Mouse (Mus musculus) 3134 (cell line): ENCODE results near the gene Lrrn4cl.
"Not testable (repeated sequence)": the region's sequence is repeated elsewhere in the genome, so short reads cannot be mapped to it uniquely, and the experiment has no call there.

Experiments
- DNase-seq: peaks from one replicate; pipeline ENCODE4 v3.0.0-alpha.2; 2011; ENCODE audit warnings: low spot score; ENCODE audit not compliant: insufficient read length; ENCODE audit errors: extremely low read depth

Gene Lrrn4cl

DNA sequence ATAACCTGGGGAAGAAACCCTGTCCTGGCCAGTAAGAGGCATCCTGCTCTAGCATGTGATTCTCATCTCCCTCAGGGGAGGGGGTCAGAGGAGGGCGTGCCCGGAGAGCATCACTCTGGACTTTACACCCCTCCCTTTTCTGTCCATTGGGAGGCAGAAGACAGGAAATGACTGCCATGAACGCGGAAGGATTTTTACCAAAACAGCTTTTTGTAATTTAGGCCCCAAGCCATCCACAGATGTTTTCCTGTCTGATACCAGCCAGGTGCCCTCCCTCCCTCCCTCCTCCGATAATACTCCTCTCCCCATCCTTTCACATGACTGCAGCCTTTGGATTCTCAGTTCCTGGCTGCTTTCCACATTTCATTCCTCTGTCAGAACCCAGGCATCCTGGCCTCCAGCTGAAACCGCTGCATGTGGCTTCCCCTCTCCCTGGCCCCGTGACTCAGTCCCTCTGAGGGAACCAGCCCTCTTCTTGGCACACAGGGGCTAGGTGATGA lies at the start of gene Lrrn4cl:
Gene Lrrn4cl, plus strand, starts transcription at position 367 of the 500 bp plus-strand sequence.
- peak; percentile 73 for DNase-seq

DNA sequence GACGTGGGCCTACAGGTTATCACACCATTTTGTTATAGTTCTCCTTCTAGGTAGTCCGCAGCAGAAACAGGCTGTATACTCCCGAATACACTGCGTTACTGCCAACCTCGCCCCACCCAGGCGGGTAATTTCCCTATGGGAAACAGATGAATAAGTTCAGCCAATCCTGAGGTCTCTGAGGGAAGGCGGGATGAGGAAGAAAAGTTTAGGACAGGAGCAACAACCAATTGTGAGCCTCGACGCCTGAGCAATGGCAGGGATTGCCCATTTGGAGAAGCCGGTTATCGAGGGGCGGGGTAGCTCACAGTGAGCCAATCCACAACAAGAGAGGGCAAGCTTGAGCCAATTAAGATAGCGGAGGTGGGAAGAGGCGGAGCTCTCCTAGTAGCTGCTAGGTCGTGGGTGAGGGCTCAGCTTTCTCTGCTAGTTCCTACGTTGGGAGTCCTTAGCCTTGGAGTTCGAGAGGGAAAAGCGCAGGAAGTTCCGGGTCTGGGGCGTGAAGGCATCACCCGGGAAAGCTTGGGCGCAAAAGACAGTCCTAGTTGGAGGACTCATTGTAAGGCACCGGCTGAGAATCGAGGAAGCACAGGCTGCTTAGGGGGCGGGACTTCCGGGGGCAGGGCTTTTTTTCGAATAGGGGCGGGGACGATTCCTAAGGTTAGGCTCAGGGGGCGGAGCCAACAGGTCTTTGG lies 48.3 kb upstream of the Lrrn4cl start, which contains the start of gene Zbtb3:
Gene Zbtb3, plus strand, starts transcription at position 426 of the 692 bp plus-strand sequence.
- DNase-seq: peak; percentile 89

DNA sequence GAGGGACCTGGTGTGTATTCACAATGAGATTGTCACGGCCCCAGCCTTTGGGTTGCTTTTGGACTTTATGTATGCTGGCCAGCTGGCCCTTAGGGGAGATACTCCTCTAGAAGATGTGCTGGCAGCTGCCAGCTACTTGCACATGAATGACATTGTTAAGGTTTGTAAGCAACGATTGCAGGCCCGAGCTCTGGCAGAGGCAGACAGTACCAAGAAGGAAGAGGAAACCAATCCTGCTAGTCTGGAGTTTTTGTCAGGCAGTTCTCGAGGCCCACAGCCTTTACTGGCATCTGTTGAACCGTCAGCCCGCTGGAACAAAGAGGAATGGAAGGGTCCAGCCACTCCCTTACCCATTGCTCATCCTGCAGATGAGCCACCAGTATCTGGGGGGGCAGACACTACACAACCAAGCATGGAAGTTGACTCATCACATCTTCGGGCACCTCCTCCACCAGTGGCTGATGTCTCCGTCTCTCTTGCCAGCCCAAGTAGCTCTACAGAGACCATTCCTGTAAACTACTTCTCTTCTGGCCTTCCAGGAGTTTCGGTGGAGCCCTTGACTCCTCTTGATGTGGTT lies 47.3 kb upstream of the Lrrn4cl start:
- DNase-seq: no peak

DNA sequence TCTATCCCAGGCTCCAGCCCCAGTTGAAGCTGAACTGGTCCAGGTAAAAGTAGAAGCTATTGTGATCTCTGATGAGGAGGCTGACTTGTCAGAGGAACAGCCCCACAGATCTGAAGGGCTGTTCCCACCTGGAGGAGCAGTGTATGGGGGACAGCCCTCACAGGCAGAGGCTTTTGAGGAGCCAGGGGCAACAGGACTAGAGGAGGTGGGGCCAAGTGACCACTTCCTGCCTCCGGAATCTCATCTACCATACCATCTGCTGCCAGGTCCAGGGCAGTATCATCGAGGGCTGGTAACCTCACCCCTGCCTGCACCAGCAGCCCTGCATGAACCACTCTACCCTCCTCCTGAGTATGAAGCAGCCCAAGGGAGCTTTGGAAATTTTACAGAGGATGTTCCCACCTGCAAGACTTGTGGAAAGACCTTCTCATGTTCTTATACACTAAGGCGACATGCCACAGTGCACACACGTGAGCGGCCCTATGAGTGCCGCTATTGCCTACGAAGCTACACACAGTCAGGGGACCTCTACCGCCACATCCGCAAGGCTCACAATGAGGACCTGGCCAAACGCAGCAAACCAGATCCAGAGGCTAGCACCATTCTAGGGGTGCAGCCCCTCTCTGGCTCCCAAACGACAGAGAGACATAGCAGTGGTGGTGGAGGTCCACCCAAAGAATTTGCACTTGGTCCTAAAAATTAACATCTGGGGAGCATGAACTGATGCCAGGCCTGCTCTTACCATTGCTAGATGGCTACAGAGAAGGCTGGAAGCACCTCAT lies 46.5 kb upstream of the Lrrn4cl start:
- DNase-seq: no peak

DNA sequence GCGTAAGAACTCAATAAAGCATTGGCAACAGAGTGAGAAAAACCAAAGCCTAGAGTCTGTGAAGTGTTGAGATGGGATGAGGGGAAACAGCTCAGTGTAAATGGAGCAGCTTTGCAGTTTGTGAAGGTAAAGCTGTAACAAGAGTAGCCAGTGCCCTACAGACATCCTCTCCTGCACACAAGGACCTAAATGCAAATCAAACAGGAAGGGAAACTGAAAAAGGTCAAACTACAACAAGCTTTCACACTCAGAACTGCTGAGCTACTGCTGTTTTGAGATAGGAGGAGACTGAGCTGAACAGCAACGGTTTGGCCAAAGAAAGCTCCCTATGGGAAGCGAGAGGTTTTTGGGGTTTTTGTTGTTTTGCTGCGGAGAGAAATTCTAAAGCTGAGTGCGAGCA lies 43.8 kb upstream of the Lrrn4cl start:
- no peak for DNase-seq

DNA sequence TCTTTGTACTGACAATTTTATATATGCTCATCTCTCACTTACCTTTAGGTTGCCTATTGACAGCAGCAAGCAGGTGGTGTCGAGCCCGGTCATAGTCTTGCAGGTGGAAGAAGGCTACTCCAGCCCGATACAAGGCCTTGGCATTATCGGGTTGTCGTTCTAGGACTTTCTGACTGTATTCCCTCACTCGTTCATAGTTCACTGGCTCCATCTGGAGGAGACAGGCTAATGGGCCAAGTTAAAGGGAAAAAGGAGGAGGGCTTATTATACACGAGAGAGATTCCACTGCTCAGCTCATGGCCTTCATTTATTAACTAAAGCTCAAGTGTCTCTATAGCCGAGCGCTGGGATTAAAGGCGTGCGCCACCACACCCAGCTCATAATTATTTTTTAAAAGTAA lies 34.8 kb upstream of the Lrrn4cl start:
- no peak for DNase-seq

DNA sequence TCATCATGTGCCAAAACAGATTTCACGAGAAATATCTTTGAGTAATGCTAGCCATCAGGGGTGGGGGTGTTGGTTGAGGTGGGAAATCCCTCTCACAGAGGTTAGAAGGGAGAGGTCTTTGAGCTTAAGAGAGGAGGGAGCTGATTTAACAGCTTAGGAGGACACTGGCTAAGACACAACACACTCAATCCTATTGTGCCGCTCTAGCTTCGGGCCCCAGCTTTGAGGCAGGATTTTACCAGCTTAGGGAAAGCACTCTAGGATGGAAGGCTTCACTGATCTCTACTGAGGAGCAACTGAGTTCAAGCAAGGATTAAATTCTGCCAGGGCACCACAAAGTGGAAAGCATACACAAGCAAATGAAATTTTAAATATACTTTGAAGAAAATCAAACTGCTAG lies 33.6 kb upstream of the Lrrn4cl start:
- no peak for DNase-seq

DNA sequence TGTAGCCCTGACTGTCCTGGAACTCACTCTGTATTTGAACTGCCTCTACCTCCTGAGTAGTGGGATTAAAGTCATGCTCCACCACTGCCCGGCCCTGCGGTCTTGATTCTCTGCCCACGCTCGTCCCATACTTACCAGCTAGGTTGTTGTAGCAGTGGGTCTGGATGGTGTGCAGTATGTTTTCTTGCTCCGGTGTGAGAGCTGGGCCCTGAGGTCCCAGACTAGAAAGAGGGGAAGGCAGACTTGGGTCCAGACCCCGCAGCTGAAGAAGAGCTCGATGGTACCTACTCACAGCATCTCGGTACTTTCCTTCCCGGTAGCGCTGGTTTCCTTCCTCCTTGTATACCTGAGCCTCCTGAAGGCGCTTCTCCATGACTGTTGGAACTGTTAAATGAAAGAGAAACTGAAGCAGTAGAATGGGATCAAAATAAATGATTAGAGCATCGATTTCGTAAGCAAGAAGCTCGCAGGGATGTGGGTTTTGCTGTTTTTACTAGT lies 32.2 kb upstream of the Lrrn4cl start:
- DNase-seq: no peak

DNA sequence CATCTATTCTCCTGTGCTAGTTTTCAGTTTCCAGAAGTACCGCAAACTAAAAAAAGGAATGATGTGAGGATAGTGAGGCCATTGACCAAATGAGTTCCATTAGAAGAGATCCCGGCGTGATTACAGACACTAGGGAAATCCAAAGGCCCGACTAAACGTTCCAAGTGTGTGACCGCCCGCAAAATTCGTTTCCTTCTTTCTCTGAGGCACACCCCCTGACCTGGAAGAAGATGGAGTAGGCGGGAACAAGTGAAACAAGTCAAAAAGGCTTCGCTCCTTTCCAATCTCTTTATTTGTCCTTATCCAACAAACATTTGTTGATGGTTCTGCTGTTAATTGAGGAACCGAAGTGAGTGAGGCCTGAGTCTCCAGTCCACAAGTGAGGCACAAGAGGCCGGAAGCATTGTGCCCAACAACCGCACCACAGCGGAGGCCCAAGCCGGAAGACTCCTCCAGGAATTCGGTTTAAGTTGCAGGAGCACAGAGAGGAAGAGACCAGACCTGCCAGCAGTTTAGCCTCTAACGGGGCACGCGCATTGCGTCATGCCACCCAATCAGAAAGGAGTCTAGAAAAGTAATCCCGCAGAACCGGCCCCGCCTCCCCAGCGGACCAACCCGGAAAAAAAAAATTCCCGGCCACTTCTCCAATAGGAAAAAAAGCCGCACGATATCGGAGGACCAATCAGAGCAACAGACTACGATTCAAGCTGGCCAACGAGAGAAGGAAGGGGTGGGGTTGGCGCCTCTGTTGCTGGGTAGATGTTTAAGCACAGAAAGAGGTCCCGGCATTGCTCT lies 31.6 kb upstream of the Lrrn4cl start, which contains the start of gene Ttc9c:
Gene Ttc9c, minus strand, starts transcription at position 533 of the 795 bp plus-strand sequence.
- peak; percentile 93 for DNase-seq

DNA sequence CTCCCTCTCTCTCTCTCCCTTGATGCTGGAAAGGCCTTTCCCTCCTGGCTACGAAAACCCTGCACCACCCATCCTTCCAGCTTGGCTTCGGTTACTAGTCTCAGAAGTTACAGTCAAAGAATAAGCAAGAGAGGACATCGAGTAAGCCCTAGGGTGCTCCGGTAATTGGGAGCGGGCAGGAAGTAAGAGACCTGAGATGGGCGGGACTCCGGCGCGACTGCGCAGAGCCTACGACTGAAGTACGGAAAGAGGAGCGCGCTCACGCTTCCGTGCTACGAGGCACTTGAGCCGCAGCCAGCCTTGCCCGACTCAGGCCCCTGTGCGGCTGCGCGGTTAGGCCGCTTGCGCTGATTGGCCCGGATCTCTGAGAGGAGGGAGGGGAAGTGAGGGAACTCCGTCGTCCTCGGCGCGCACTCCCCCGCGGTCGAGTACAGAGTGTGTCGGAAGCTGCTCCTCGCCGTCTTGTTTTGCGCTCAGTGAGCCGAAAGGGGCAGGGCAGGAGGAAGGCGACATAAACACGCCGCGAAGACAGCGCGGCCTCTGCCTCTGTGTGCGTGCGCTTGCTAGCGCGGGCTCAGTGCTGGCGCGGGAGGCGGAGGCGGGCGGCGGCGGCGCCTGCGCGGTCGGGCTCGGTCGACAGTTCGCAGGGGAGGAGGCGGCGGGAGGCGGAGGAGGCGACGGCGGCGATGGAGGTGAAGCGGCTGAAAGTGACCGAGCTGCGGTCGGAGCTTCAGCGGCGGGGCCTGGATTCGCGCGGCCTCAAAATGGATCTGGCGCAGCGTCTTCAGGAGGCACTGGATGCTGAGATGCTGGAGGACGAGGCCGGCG lies 30.8 kb upstream of the Lrrn4cl start, which contains the start of gene Hnrnpul2:
Gene Hnrnpul2, plus strand, starts transcription at position 415 of the 828 bp plus-strand sequence.
- peak; percentile 99 for DNase-seq

DNA sequence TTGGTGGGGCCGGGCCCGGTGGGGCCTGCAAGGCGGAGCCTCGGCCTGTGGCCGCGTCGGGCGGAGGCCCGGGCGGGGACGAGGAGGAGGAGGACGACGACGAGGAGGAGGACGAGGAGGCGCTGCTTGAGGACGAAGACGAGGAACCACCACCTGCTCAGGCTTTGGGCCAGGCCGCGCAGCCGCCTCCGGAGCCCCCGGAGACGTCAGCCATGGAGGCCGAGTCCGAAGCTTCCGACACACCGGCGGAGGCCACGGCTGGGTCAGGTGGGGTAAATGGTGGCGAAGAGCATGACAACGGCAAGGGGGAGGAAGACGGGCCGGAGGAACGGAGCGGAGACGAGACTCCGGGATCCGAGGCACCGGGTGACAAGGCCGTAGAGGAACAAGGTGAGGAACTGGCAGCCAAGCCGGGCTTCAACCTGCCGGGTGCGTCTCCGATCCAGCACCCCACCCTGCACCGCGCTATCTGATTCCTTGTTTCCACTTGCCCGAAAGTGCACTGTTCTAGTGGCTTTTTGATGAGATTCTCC lies 30.1 kb upstream of the Lrrn4cl start:
- DNase-seq: no peak

DNA sequence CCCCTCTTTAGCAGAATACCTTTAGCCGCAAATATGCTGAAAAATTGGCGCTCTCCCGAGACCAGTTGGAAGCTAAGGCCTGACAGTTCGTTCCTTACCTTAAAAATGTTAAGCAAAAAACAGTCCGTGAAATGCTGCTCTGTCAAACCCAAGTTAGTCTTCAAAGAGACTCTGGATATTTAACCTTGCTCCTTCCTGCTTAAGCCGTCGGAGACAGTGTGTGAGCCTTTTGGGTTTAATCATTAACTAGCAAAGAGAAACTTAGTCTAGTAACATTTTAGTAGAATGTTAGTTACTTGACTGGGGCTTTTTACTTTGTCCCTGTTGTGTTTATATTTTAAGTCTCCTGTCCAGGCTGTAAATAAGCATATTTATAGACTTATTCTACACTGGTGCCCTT lies 29.4 kb upstream of the Lrrn4cl start:
- DNase-seq: no peak

DNA sequence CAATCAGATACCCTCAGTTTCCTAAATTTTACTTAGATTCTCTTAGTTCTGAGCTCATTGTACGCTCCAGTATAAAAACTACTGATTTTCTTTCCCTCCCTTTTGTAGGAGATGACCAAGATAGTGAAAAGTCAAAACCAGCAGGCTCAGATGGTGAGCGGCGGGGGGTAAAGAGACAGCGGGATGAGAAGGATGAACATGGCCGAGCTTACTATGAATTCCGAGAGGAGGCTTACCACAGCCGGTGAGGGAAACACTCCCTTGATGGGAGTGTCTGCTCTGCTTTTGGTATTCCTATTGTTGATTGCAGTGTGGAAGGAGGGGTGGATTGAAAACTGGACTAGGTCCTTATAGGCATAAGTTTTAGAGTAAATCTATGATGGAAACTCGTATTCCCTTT lies 27.9 kb upstream of the Lrrn4cl start:
- no peak for DNase-seq

DNA sequence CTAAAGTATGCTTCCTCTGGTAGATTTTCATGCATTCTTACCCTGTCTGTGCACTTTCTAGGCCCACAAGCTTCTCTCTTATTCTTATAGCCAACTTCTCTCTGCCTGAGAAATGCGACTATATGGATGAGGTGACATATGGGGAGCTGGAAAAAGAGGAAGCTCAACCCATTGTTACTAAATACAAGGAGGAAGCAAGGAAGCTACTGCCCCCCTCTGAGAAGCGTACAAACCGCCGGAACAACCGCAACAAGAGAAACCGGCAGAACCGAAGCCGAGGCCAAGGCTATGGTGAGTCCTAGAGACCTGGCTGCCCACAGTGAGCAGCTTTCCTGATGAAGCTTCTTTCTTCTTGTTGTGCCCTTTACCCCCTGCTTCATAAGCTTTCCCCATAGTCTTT lies 20.9 kb upstream of the Lrrn4cl start, which contains the start of gene AC129217.1:
Gene AC129217.1, plus strand, starts transcription at position 114 of the 400 bp plus-strand sequence.
- DNase-seq: no peak

DNA sequence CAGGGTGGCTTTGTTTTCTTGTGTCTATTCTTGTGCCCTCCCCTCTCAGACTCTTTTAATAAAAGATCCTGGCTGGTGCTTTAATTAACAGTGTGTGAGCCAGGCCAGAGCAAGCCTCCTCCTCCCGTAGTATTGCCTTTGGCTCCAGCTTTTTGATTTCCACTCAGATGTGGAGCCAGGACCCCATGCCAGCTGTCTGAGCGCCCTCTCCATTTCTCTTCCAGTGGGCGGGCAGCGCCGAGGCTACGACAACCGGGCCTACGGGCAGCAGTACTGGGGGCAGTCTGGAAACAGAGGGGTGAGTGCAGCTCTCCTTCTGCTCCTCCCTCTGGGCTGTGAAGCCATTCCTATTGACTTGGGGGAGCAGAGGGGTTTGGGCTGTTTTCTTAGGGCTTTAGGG lies 19.9 kb upstream of the Lrrn4cl start:
- no peak for DNase-seq

DNA sequence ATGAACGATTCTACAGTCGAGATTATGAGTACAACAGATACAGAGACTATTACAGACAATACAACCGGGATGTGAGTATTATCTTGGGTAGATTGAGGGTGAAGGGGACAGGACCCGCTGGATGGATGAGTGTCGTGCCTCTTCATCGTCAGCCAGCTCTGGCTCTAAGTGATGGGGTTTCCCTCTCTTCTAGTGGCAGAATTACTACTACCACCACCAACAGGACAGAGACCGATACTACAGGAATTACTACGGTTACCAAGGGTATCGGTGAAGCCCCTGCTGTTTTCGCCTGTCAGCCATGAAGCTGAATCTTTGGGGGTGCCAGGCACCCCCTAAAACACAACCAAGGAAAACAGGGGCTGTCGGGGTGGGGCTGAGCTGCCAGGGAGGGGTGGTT lies 19.3 kb upstream of the Lrrn4cl start:
- no peak for DNase-seq

DNA sequence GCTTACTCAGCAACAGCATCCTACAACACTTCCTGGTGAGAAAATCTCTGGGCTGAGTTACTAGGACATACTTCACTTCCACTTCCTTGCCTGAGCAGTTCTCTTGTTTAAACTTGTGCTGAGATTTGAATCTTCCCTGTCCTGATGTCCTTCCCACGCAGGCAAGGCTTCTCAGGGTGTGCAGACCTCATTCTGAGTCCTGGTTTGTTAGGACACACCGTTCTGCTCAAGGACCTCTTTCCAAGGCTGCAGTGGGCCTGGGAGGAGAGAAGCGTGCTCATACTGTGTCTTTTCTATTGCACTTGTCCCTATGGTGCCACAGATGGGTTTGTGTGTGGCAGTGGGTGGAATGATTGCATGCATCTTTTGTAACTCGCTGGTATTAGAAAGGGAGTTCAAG lies 17.6 kb upstream of the Lrrn4cl start:
- no peak for DNase-seq

DNA sequence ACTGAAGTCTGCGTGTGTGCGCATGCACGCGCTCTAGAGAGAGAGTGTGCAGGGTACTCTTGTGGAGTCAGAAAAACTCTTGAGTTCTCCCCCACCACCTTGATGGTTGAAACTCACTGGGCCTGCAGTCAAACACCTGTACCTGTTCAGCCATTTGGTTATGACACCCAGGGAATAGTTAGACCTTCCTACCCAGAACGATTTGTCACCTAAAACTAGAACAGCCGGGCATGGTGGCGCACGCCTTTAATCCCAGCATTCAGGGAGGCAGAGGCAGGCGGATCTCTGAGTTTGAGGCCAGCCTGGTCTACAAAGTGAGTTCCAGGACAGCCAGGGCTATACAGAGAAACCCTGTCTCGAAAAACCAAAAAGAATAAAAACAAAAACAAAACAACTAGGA lies 14.2 kb upstream of the Lrrn4cl start:
- DNase-seq: not testable (repeated sequence)

DNA sequence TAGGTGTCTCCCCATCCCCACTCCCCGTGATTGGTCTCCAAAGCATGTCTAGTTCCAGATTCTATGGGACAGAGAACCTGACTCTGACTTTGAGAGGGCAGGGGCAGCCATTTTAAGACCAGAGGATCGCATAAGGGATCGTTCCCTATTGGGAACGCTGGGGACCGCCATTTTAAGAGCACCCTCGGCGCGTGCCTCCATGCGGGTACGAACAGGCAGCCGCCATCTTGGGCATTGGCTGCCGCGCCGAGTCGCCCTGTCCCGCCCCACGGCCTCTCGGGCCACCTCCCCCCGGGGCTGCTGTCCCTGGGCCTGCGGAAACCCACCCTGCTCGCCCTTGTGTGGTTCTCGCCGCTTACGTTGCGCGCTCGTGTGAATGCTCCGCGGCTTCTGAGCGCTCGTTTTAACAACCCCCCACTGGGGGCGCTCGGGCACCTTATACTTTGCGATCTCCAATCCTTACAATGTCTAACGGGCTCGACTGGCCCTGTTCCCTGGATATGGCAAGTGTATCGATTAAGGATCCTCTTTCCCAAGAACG lies 13.2 kb upstream of the Lrrn4cl start, which contains the start of gene Bscl2:
Gene Bscl2, plus strand, starts transcription at position 217 of the 541 bp plus-strand sequence.
- DNase-seq: peak; percentile 17
